Mouse (Mus musculus): Measurements from ENCODE around the gene Usp48.

DNA sequence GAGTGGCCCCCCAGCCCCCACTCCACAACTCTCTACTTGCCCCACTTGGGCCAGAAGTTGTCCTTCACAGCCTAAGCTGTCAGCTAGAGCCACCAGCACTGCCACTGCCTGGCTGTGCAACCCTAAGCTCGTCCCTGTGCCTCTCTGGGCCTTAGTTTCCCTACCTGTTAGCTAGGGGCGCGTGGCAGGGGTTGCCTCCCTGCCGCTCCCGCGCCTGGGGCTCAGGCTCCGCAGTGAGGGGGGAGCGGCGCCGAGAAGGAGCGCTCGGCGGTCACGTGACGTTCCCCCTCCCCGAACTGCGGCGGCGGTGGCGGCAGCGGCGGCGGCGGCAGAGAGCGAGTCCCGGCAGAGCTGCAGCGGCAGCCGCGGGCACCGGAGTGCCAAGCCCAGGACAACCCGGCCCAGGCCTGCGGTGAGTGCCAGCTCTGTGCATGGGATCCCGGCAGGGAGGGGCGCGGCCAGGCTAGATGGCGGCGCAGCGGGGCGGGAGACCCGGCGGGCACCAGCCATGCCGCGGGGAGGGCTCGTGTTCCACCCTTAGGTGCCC lies 71.0 kb downstream of the Usp48 start, which contains the start of gene Rap1gap:
- TF ChIP-seq POLR2A (IDR thresholded peaks at IDR 0.05; ENCODE audit: control insufficient read depth, extremely low read depth, insufficient read depth, low read length, poor library complexity) (no peak), CTCF (IDR thresholded peaks at IDR 0.05; ENCODE audit: borderline replicate concordance, control insufficient read depth, extremely low read depth, insufficient read depth, low read length, poor library complexity) (no peak)
